Mouse (Mus musculus) megakaryocyte, embryonic 14.5 days (primary cell): ENCODE data around the gene Mpi. TPM values are rescaled to one million over a fixed set of nuclear protein-coding genes. Genes with fewer than 3 reads are reported as not detected.

Source experiments
- H3K27me3 ChIP-seq: replicated peaks from 2 replicates; pipeline ENCODE3; 2012; ENCODE audit warnings: inconsistent platforms
- H3K36me3 ChIP-seq: replicated peaks from 2 replicates; pipeline ENCODE3; 2012; ENCODE audit warnings: low read length, inconsistent platforms, mixed read lengths
- H3K4me1 ChIP-seq: 2 replicates; pipeline ENCODE4 v1.6.1; 2012; ENCODE audit warnings: inconsistent platforms
- H3K4me3 ChIP-seq: replicated peaks from 2 replicates; pipeline ENCODE3; 2012; ENCODE audit warnings: moderate library complexity, mild to moderate bottlenecking, inconsistent platforms
- H3K9me3 ChIP-seq: 2 replicates; pipeline ENCODE4 v1.6.1; 2012; ENCODE audit warnings: inconsistent platforms
- FLI1 ChIP-seq: IDR thresholded peaks from 2 replicates; pipeline ENCODE4 v1.6.1; 2012; ENCODE audit warnings: low read length, inconsistent platforms, mixed read lengths
- GATA1 ChIP-seq: IDR thresholded peaks from 3 replicates; pipeline ENCODE4 v1.6.1; 2012; ENCODE audit warnings: mixed read lengths, low read length, inconsistent platforms, borderline replicate concordance
- polyA plus RNA-seq: library from polyadenylated mRNA; stranded (reverse); fragments of >175 nt; gene quantifications from 2 replicates; pipeline ENCODE4 v1.2.3, GENCODE M21; 2012; ENCODE audit warnings: low replicate concordance; ENCODE audit not compliant: insufficient read depth

Gene Mpi
- polyA plus RNA-seq, 1 experiment: 4.5 TPM

- Histone ChIP-seq H3K27me3 (no peaks in the 10 kb centered on the region), H3K9me3 (no peaks in the 10 kb centered on the region), H3K4me3 (no peak overlapping the region), H3K4me1 (peaks cover 82% of the 10 kb centered on the region), H3K36me3 (peaks cover 84% of the 10 kb centered on the region)
- TF ChIP-seq GATA1 (no peak), FLI1 (no peak)
Measured at GRCm38 (mm10) chr9:57531946-57532345, 20.6 kb downstream of the Mpi start.

GRCm38 (mm10) chr9:57526435-57526834 lies 26.1 kb downstream of the Mpi start:
- peaks cover 77% of the 10 kb centered on the region for H3K4me1 ChIP-seq
- TF ChIP-seq GATA1: no peak
- TF ChIP-seq FLI1: no peak
- no peaks in the 10 kb centered on the region for H3K9me3 ChIP-seq
- H3K27me3 ChIP-seq: no peaks in the 10 kb centered on the region
- H3K36me3 ChIP-seq: peaks cover 48% of the 10 kb centered on the region
- H3K4me3 ChIP-seq: peak overlapping the region; percentile 82

- H3K4me1 ChIP-seq: peaks cover 70% of the 10 kb centered on the region
- H3K4me3 ChIP-seq: peak overlapping the region; percentile 82
- peaks cover 40% of the 10 kb centered on the region for H3K36me3 ChIP-seq
- TF ChIP-seq GATA1 (no peak), FLI1 (no peak)
- H3K9me3 ChIP-seq: no peaks in the 10 kb centered on the region
- H3K27me3 ChIP-seq: no peaks in the 10 kb centered on the region
Measured at GRCm38 (mm10) chr9:57525516-57525915, 27.0 kb downstream of the Mpi start.

- Histone ChIP-seq H3K4me3 (peak overlapping the region; percentile 90), H3K27me3 (no peaks in the 10 kb centered on the region), H3K36me3 (peaks cover 30% of the 10 kb centered on the region), H3K9me3 (no peaks in the 10 kb centered on the region), H3K4me1 (peaks cover 62% of the 10 kb centered on the region)
- no peak for TF ChIP-seq GATA1
- TF ChIP-seq FLI1: no peak
Measured at GRCm38 (mm10) chr9:57524439-57524838, 28.1 kb downstream of the Mpi start.

DNA sequence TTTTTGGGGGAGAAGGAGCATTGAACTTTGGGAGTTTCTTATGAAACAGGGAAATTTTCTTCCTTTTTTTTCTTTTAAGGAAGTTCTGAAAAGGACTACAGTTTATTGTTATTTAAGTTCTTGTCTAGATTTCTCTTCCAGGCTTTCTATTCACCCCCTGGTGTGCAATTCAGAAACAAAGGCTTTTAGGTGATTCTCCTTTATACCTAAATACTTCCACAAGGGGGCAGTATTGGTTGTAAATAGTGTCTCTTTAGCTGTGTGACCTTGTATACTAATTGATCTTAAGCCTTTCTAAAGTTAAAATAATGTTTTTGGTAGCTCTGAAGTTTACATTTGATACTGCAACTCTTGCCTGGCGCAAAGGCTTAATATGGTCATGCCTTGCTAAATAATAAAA lies 28.8 kb downstream of the Mpi start:
- no peak for TF ChIP-seq GATA1
- TF ChIP-seq FLI1: no peak
- peak overlapping the region; percentile 99 for H3K4me3 ChIP-seq
- peaks cover 55% of the 10 kb centered on the region for H3K4me1 ChIP-seq
- no peaks in the 10 kb centered on the region for H3K9me3 ChIP-seq
- peaks cover 23% of the 10 kb centered on the region for H3K36me3 ChIP-seq
- H3K27me3 ChIP-seq: no peaks in the 10 kb centered on the region

DNA sequence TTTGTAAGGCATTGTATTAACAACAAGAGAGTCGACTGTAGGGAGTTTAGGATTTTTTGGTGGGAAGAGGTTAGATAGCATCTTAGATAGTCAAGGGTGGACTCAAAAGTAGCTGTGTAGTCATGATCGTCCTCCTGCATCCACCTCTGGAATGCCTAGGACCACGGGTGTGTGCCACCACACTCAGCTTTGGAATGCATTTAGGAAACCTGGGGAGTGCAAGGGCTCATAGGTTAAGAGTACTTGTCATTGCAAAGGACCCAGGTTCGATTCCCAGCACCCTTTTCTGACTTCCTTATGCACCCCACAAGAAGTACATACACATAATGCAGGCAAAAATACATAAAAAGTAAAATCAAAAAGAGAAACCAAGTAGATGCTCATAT lies 29.7 kb downstream of the Mpi start:
- Histone ChIP-seq H3K27me3 (no peaks in the 10 kb centered on the region), H3K4me1 (peaks cover 49% of the 10 kb centered on the region), H3K4me3 (peak overlapping the region; percentile 99), H3K36me3 (peaks cover 16% of the 10 kb centered on the region), H3K9me3 (no peaks in the 10 kb centered on the region)
- TF ChIP-seq FLI1: no peak
- TF ChIP-seq GATA1: no peak

DNA sequence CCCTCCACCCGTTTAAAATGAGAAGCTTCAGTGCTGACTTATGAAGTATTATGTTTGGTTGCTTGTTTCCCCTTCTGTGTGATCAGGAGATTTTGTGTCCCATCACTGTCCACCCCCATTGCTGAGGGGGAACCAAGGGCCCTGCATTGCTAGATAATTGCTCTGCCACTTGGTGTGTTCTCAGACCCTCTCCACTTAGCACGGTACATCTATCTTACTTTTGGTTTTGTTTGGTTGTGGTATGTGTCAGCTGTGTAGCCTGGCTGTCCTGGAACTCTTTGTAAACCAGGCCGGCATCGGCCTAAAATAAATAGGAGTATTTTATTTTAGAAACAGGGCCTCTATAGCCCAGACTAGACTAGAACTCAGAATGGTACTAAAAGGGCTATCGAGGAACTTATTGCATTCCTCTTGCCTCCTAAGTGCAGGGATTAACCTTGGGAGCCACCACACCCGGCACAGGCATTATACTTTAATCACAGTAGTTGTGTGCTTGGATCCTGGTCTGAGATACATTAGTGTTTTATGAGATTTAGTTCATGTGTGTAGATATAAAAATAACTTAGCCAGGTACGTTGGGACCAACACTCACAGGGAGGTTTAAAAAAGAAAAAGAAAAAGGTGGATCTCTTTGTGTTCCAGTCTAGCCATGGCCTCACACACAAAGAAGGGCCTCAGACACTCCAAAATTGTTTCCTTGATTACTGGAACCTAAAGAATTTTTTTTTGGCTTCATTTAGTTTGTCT lies 30.3 kb downstream of the Mpi start:
- no peak for TF ChIP-seq GATA1
- TF ChIP-seq FLI1: no peak
- peak overlapping the region; percentile 99 for H3K4me3 ChIP-seq
- peaks cover 13% of the 10 kb centered on the region for H3K36me3 ChIP-seq
- H3K27me3 ChIP-seq: no peaks in the 10 kb centered on the region
- H3K4me1 ChIP-seq: peaks cover 49% of the 10 kb centered on the region
- H3K9me3 ChIP-seq: no peaks in the 10 kb centered on the region

- Histone ChIP-seq H3K36me3 (peaks cover 5% of the 10 kb centered on the region), H3K27me3 (no peaks in the 10 kb centered on the region), H3K9me3 (no peaks in the 10 kb centered on the region), H3K4me1 (peaks cover 48% of the 10 kb centered on the region), H3K4me3 (peak within 1 kb of the TSS; percentile 99)
- 0 out of 2 replicates have a peak, but pooled peaks have one; percentile 10 for TF ChIP-seq FLI1
- TF ChIP-seq GATA1: no peak
Measured at GRCm38 (mm10) chr9:57521056-57521911, 31.3 kb downstream of the Mpi start, which contains the start of gene Cox5a. TSS of gene Cox5a (plus strand) at chr9:57521274.

GRCm38 (mm10) chr9:57520375-57521055 lies 32.0 kb downstream of the Mpi start:
- Histone ChIP-seq H3K4me3 (peak overlapping the region; percentile 99), H3K9me3 (no peaks in the 10 kb centered on the region), H3K27me3 (no peaks in the 10 kb centered on the region), H3K4me1 (peaks cover 40% of the 10 kb centered on the region), H3K36me3 (peaks cover 5% of the 10 kb centered on the region)
- TF ChIP-seq FLI1 (no peak), GATA1 (no peak)
